ENCODE assay signal across 7 mouse cellular contexts in genomic region chr11:43747233-43748226, GRCm38 (mm10). TPM values are rescaled to one million over a fixed set of nuclear protein-coding genes. Genes with fewer than 3 reads are reported as not detected.
DNase-seq lines count a peak whose midpoint lies in the region; ATAC-seq lines count a peak whose summit lies in the region.

Ttc1 (minus strand) TSS chr11:43748008.

- H3K4me2 ChIP-seq in intestine, embryonic 16.5 days (ENCODE audit: low read depth, low read length) = peak within 1 kb of the TSS; percentile 76
- H3K4me2 ChIP-seq in midbrain, embryonic 11.5 days = peak within 1 kb of the TSS; percentile 73

- H3K4me3 ChIP-seq in intestine, embryonic 16.5 days (ENCODE audit: low read length) = peak within 1 kb of the TSS; percentile 84
- peak within 1 kb of the TSS; percentile 59 for H3K4me3 ChIP-seq in midbrain, embryonic 11.5 days (ENCODE audit: low read depth, low read length)

- H3K27me3 ChIP-seq in intestine, embryonic 16.5 days (replicated peaks; ENCODE audit: control insufficient read depth, insufficient read depth, low read length) = no peaks in the 10 kb centered on the region
- no peaks in the 10 kb centered on the region for H3K27me3 ChIP-seq in midbrain, embryonic 11.5 days (ENCODE audit: control insufficient read depth, insufficient read depth, low read length)

- peak; percentile 99 for ATAC-seq in intestine, embryonic 16.5 days
- peak; percentile 98 for ATAC-seq in midbrain, embryonic 11.5 days (ENCODE audit: low FRiP score)

- H3K27ac ChIP-seq in intestine, embryonic 16.5 days (ENCODE audit: low read length) = peak within 1 kb of the TSS; percentile 57
- H3K27ac ChIP-seq in midbrain, embryonic 11.5 days (ENCODE audit: low read depth, low read length) = no peak within 1 kb of the TSS

- 2% methylated on average over 47 of the region's 47 CpGs for WGBS in intestine, embryonic 16.5 days
- 4% methylated on average over 47 of the region's 47 CpGs for WGBS in midbrain, embryonic 11.5 days

- H3K4me1 ChIP-seq in intestine, embryonic 16.5 days (ENCODE audit: control insufficient read depth, insufficient read depth, low read length) = 0 out of 2 replicates have a peak, but pooled peaks cover 3% of the 10 kb centered on the region
- H3K4me1 ChIP-seq in midbrain, embryonic 11.5 days (ENCODE audit: control insufficient read depth, insufficient read depth, low read length) = peaks cover 5% of the 10 kb centered on the region; the same call in 1 of the 2 replicates

- intact Hi-C loops in left cerebral cortex, postnatal 36 days (cut with DNase I) = no loop called here

- H3K9me3 ChIP-seq in intestine, embryonic 16.5 days (ENCODE audit: control insufficient read depth, low read length) = no peaks in the 10 kb centered on the region
- H3K9me3 ChIP-seq in midbrain, embryonic 11.5 days (ENCODE audit: control insufficient read depth, low read length) = no peaks in the 10 kb centered on the region

- no peaks in the 10 kb centered on the region for H3K36me3 ChIP-seq in intestine, embryonic 16.5 days (ENCODE audit: control insufficient read depth, insufficient read depth, low read length)
- H3K36me3 ChIP-seq in midbrain, embryonic 11.5 days (ENCODE audit: control insufficient read depth, insufficient read depth, low read length) = peaks cover 11% of the 10 kb centered on the region; the same call in 1 of the 2 replicates

- H3K9ac ChIP-seq in intestine, embryonic 16.5 days (ENCODE audit: low read depth, low read length) = peak within 1 kb of the TSS; percentile 83
- H3K9ac ChIP-seq in midbrain, embryonic 11.5 days (ENCODE audit: low read length) = peak within 1 kb of the TSS; percentile 69

- DNase-seq in adrenal gland, adult 8-10 months = peak; percentile 95
- peak; percentile 92 for DNase-seq in embryo, embryonic 9.5 days (ENCODE audit: extremely low spot score)
- DNase-seq in gastrocnemius, postnatal 4 days (ENCODE audit: low spot score in 2 of 2) = peak; percentile 90 to 96
- DNase-seq in left cerebral cortex, postnatal 36 days (ENCODE audit: low spot score in 2 of 2) = peak; percentile 97 to 98
- peak; percentile 99 for DNase-seq in midbrain, embryonic 11.5 days (ENCODE audit: low spot score, missing footprints)
- peak; percentile 96 for DNase-seq in skeletal muscle tissue, adult 2 months (ENCODE audit: low read depth, low spot score)

RNA-seq across cellular contexts. Expression of gene Ttc1, which starts in this region (rescaled TPM):
- 10 to 100 TPM; 62.0 to 69.8 (median 64.8) TPM for total RNA-seq in adrenal gland, adult 8-10 months (2022)
- total RNA-seq in gastrocnemius, postnatal 4 days (2021) = 10 to 100 TPM; 46.4 to 51.3 TPM
- 50.7 and 53.7 TPM in 2 replicates for polyA plus RNA-seq in intestine, embryonic 16.5 days (2015; fragmentation: Nextera tagmentation; extraction: Ambion mirVana)
- total RNA-seq in left cerebral cortex, postnatal 36 days (2021) = 10 to 100 TPM; 52.5 to 64.3 TPM
- 86.0 and 87.0 TPM in 2 replicates for polyA plus RNA-seq in midbrain, embryonic 11.5 days (2014; fragmentation: Nextera tagmentation; extraction: Ambion mirVana)
